Mouse (Mus musculus): Measurements from ENCODE around the gene Xcl1. TPM values are rescaled to one million over a fixed set of nuclear protein-coding genes. Genes with fewer than 3 reads are reported as not detected.
"Not testable (repeated sequence)": the region's sequence is repeated elsewhere in the genome, so short reads cannot be mapped to it uniquely, and the experiment has no call there.

Xcl1 gene
- polyA plus RNA-seq (2015; fragmentation: Nextera tagmentation; extraction: Ambion mirVana), result not detected in 2 replicates

DNA sequence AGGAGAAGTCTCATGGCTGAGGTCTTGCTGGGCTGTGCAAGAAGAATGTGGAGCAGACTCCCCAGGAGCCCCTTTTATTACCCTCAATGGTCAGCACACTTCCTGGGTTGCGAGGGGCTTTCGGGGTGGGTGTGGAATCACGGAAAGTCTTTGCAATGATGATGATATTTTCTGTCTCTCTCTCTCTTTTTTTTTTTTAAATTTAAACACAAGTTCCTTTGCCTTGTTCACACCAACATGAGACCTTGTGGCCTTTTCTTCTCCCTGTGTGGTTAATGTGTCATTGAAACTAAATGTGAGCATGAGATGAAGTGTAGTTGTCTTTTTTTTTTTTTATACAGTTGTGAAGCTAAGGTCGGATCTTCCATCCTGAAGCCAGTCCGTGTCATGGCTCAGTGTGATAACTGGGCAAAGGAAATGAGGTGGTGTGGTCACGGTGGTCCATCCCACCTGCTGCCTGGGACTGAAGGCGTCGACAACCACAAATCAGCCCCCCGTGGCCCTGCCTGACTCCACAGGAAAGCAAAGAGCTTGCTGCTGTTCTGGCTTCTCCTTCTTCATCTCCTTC lies at the start of gene Xcl1:
Gene Xcl1 (minus strand): TSS at position 51 of the 568 bp plus-strand sequence.
- Histone ChIP-seq H3K4me3 (replicated peaks) (no peak within 1 kb of the TSS), H3K4me2 (no peak within 1 kb of the TSS), H3K9ac (no peak within 1 kb of the TSS), H3K36me3 (no peaks in the 10 kb centered on the region), H3K27ac (no peak within 1 kb of the TSS), H3K4me1 (replicated peaks) (no peaks in the 10 kb centered on the region), H3K27me3 (no peaks in the 10 kb centered on the region), H3K9me3 (replicated peaks) (no peaks in the 10 kb centered on the region)
- WGBS (ENCODE audit: insufficient replicate concordance), result 37% methylated on average over 9 of the region's 9 CpGs
- DNase-seq (no peak), ATAC-seq (ENCODE audit: low read depth) (no peak)

DNA sequence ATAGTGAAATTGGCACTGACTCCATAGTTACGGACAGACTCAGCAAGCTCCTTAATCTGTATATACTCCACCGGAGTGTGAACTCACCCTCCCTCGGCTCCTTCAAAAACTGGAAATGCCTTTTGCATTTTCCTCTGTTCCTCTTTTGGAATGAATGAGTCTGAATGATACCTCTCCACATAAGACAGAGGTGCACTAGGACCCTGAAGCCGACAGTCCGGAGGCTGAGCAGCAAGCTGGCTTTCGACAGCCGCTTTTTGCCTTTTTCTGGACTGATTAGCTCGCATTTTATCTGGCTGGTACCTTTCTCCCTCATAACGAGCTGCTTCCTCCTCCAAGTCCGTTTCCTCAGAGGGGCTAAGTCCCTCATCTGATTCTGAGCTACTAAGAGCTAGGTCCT lies 49.4 kb upstream of the Xcl1 start:
- H3K36me3 ChIP-seq; H3K27ac ChIP-seq; H3K4me3 ChIP-seq (replicated peaks); H3K9me3 ChIP-seq (replicated peaks); H3K9ac ChIP-seq; ATAC-seq (ENCODE audit: low read depth); H3K27me3 ChIP-seq; DNase-seq; H3K4me2 ChIP-seq; H3K4me1 ChIP-seq (replicated peaks): not testable (repeated sequence)
- 77% methylated on average over 10 of the region's 10 CpGs for WGBS (ENCODE audit: insufficient replicate concordance)

DNA sequence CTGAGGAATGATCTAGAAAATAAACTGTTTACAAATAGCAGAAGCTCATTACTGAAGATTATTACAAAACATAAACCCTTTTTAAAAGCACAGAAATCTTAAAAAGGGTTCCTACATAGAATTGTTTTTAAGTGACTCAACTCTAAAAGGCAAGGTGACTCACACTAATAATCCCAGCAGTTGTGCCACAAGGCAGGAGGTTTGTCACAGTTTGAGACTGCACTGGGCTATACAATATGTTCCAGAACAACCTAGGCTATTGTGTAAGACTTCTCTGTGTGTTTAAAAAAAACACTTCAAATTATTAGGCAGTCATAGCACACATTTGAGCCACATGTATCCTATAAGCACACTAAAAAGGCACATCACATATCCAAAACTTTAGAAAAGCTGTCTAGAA lies 42.0 kb upstream of the Xcl1 start:
- H3K4me1 ChIP-seq (replicated peaks), result no peaks in the 10 kb centered on the region
- DNase-seq, result no peak
- ATAC-seq (ENCODE audit: low read depth), result no peak

DNA sequence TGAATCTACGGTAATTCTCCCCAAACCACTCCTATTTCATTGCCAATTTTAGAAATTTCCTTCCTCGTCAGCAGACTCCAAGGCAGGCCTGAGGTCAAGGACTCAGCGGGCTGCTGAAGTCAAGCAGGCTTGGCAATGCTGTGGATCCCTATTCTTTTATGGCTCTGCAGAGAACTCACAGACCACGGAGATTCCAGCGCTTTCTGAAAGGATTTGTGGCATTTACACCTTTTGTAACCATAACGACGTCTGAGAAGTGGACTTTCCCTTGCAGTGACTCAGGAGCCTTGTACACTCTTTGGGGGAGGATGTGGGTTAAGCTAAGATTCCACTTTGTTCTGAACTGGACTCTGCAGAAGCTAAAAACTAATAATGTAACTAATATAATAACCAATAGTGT lies 40.4 kb upstream of the Xcl1 start:
- H3K9me3 ChIP-seq (replicated peaks), result no peaks in the 10 kb centered on the region
- no peaks in the 10 kb centered on the region for H3K27me3 ChIP-seq
- no peak overlapping the region for H3K27ac ChIP-seq
- no peak for ATAC-seq (ENCODE audit: low read depth)
- H3K4me1 ChIP-seq (replicated peaks), result no peaks in the 10 kb centered on the region
- no peak overlapping the region for H3K4me3 ChIP-seq (replicated peaks)
- H3K36me3 ChIP-seq, result no peaks in the 10 kb centered on the region
- no peak for DNase-seq
- 47% methylated on average over 7 of the region's 7 CpGs for WGBS (ENCODE audit: insufficient replicate concordance)
- no peak overlapping the region for H3K9ac ChIP-seq
- H3K4me2 ChIP-seq, result no peak overlapping the region

More for the DNA sequence above, 42.0 kb upstream of the Xcl1 start:
- H3K36me3 ChIP-seq, result no peaks in the 10 kb centered on the region
- no peak overlapping the region for H3K4me2 ChIP-seq
- H3K27me3 ChIP-seq, result no peaks in the 10 kb centered on the region
- no peak overlapping the region for H3K27ac ChIP-seq
- H3K4me3 ChIP-seq (replicated peaks), result no peak overlapping the region
- H3K9me3 ChIP-seq (replicated peaks), result no peaks in the 10 kb centered on the region
- H3K9ac ChIP-seq, result no peak overlapping the region

DNA sequence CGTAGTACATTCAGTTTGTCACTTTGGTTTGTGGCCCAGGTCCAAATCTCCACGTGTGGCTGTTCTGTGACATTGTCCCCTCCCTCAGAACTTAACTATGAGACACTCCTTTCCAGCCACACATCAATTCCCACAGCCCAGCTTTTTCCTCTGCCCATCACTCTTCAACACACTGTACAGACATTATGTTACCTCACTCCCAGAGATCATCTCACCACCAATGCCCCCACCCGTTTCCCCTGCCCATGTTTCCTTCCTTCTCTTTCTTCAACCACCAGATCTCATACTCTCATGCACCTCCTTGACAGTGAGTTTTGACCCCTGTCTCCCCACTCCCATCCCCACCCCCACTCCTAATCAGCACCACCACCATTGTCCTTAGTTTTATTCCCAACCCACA lies 39.9 kb upstream of the Xcl1 start:
- Histone ChIP-seq H3K27ac (no peak overlapping the region), H3K4me1 (replicated peaks) (no peaks in the 10 kb centered on the region), H3K4me3 (replicated peaks) (no peak overlapping the region), H3K4me2 (no peak overlapping the region), H3K9ac (no peak overlapping the region), H3K9me3 (replicated peaks) (no peaks in the 10 kb centered on the region), H3K27me3 (no peaks in the 10 kb centered on the region), H3K36me3 (no peaks in the 10 kb centered on the region)
- ATAC-seq (ENCODE audit: low read depth), result no peak
- 47% methylated on average over 3 of the region's 3 CpGs for WGBS (ENCODE audit: insufficient replicate concordance)
- no peak for DNase-seq

DNA sequence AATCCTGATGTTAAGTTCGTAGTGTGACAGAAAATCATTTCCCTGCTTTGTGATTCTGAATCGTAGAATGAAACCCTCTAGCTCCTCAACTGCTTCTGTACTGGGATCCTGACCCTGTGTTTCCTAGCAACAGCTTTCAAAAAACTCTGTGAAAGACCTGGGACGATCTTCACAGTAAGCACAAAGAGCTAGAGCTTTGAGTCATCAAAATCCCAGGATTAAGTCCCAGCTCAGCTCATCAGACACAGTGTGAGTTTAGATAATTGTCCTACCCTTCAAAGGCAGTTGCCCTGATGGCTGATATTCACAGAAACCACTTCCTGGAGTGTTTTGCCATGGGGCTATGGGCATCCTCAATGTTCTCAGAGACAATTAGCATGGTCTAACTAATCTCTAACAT lies 38.5 kb upstream of the Xcl1 start:
- Histone ChIP-seq H3K4me2 (no peak overlapping the region), H3K27ac (no peak overlapping the region), H3K36me3 (no peaks in the 10 kb centered on the region), H3K4me1 (replicated peaks) (no peaks in the 10 kb centered on the region), H3K9me3 (replicated peaks) (no peaks in the 10 kb centered on the region), H3K4me3 (replicated peaks) (no peak overlapping the region), H3K27me3 (no peaks in the 10 kb centered on the region), H3K9ac (no peak overlapping the region)
- ATAC-seq (ENCODE audit: low read depth) (no peak), DNase-seq (no peak)
- 36% methylated on average over 3 of the region's 3 CpGs for WGBS (ENCODE audit: insufficient replicate concordance)

DNA sequence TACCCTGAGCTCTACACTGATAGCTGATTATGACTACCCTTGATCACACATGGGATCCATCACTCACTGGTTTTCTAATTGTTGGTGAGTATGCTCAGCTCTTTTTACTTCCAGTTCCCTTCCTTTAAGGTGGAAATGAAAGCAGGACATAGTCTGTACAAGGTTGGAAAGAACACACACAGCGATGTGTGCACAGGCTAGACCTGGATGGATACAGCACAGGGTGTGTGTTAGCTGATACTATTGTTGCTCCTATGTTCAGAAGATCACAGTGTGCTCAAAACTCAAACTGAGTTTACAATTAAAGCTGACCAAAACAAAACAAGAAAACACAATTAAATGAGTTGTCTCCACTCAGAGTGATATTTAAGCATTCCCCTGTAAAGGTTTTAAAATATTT lies 38.0 kb upstream of the Xcl1 start:
- Histone ChIP-seq H3K4me1 (replicated peaks) (no peaks in the 10 kb centered on the region), H3K36me3 (no peaks in the 10 kb centered on the region), H3K9me3 (replicated peaks) (no peaks in the 10 kb centered on the region), H3K27ac (no peak overlapping the region), H3K4me2 (no peak overlapping the region), H3K27me3 (no peaks in the 10 kb centered on the region), H3K4me3 (replicated peaks) (no peak overlapping the region), H3K9ac (no peak overlapping the region)
- 54% methylated on average over 1 of the region's 1 CpGs for WGBS (ENCODE audit: insufficient replicate concordance)
- no peak for DNase-seq
- ATAC-seq (ENCODE audit: low read depth), result no peak

DNA sequence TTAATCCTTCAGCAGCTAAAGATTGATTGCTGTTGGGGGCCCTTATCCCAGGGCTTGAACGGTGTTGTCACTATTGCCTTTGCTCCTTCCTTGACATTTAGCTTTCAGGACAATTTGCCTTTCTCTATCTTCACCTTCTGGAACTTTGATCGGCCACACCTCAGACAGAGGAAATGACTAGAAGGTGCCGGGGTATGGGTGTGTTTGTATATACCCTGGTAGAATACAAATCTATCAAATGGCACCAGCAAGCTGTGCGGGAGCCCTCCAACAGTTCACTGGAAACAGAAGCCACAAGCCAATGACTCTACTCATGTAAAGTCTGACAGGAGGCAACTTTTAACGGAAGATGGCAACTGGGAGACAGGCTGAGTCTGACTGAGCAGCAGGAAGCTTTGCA lies 37.4 kb upstream of the Xcl1 start:
- 68% methylated on average over 5 of the region's 5 CpGs for WGBS (ENCODE audit: insufficient replicate concordance)
- Histone ChIP-seq H3K9ac (no peak overlapping the region), H3K36me3 (no peaks in the 10 kb centered on the region), H3K4me1 (replicated peaks) (no peaks in the 10 kb centered on the region), H3K4me3 (replicated peaks) (no peak overlapping the region), H3K27me3 (no peaks in the 10 kb centered on the region), H3K27ac (no peak overlapping the region), H3K9me3 (replicated peaks) (no peaks in the 10 kb centered on the region), H3K4me2 (no peak overlapping the region)
- DNase-seq (no peak), ATAC-seq (ENCODE audit: low read depth) (no peak)

DNA sequence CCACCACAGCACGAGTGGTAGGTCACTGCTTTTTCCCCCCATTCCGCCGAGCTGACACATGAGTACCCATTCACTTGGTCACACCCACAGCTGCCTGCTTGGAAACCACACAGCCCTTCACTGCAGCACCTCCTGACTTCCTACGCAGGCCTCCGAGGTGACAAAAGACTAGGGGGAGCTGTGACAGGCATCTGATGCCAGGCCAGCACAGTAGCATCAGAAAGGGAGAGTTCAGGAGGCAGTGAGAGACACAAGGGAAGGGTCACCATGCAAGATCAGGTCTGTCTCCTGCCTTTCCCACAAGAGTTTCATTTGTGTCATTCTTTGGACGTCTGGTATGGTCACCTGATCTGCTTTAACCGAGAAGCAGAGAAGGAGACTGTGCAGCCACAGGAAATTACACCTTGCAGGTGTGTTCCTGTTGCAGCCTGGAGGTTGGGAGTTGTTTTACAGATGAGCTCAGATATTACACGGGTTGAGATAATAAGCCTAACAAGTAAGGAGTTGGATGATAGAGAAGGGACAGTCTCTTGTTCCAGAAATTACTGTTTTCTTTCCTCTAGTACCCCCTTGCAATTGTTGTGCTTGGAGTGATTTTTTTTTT lies 30.9 kb upstream of the Xcl1 start:
- no peaks in the 10 kb centered on the region for H3K27me3 ChIP-seq
- no peaks in the 10 kb centered on the region for H3K36me3 ChIP-seq
- DNase-seq (no peak), ATAC-seq (ENCODE audit: low read depth) (no peak)
- WGBS (ENCODE audit: insufficient replicate concordance), result 28% methylated on average over 8 of the region's 8 CpGs
- H3K4me2 ChIP-seq, result no peak overlapping the region
- no peak overlapping the region for H3K4me3 ChIP-seq (replicated peaks)
- no peaks in the 10 kb centered on the region for H3K4me1 ChIP-seq (replicated peaks)
- no peaks in the 10 kb centered on the region for H3K9me3 ChIP-seq (replicated peaks)
- H3K27ac ChIP-seq, result no peak overlapping the region
- H3K9ac ChIP-seq, result no peak overlapping the region

DNA sequence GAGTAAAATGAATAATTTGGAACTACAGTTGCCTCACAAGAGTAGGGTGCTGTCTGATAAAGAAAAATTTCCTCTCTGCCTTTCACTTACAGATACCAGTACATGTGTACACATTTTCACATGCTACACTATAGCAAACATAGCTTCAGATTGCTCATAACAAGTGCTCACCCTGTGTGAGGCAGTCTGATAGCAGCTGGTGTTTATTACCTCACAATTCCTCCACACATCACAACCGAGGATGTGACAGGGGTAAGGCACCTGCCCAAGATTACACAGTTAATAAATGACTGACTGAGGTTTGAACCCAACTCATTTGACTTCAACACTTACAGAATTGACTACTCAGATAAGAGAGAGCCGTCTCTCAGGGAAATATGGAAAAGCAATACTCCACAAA lies 25.3 kb upstream of the Xcl1 start:
- no peak overlapping the region for H3K4me2 ChIP-seq
- no peak overlapping the region for H3K9ac ChIP-seq
- no peak overlapping the region for H3K27ac ChIP-seq
- no peaks in the 10 kb centered on the region for H3K27me3 ChIP-seq
- H3K4me3 ChIP-seq (replicated peaks), result no peak overlapping the region
- no peak for ATAC-seq (ENCODE audit: low read depth)
- no peak for DNase-seq
- H3K4me1 ChIP-seq (replicated peaks), result no peaks in the 10 kb centered on the region
- 31% methylated on average over 2 of the region's 2 CpGs for whole genome bisulfite sequencing (ENCODE audit: insufficient replicate concordance)
- H3K9me3 ChIP-seq (replicated peaks), result no peaks in the 10 kb centered on the region
- H3K36me3 ChIP-seq, result no peaks in the 10 kb centered on the region

DNA sequence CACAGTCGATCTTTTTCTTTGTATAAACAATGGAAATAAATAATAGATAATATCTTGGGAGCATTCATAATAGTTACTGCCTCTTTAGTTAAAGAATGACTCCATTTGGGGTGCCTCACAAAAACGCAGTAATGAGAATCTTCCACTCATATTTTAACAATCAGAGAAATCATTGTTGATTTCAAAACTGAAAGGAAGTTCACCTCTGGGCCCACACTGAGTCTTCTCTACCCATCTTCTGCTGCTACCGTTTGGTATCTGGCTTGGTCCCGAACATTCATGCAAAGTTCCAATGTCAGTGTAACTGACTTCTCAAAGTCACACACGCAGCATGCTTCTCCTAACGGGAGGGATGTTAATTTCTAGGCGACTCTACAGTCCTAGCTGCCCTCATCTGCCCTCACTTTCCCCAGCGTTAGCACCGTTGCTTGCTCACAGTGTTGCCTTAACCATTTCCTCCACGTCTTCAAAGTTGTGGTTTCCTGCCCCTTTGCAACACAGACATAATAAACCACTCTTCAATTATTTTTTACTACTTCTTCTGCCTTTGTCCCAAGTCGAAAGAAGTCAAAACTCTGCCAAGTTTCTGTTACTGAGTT lies 24.6 kb upstream of the Xcl1 start:
- Histone ChIP-seq H3K36me3 (no peaks in the 10 kb centered on the region), H3K9me3 (replicated peaks) (no peaks in the 10 kb centered on the region), H3K27ac (no peak overlapping the region), H3K4me3 (replicated peaks) (no peak overlapping the region), H3K9ac (no peak overlapping the region), H3K27me3 (no peaks in the 10 kb centered on the region), H3K4me2 (no peak overlapping the region), H3K4me1 (replicated peaks) (no peaks in the 10 kb centered on the region)
- no peak for DNase-seq
- 21% methylated on average over 11 of the region's 11 CpGs for WGBS (ENCODE audit: insufficient replicate concordance)
- no peak for ATAC-seq (ENCODE audit: low read depth)

DNA sequence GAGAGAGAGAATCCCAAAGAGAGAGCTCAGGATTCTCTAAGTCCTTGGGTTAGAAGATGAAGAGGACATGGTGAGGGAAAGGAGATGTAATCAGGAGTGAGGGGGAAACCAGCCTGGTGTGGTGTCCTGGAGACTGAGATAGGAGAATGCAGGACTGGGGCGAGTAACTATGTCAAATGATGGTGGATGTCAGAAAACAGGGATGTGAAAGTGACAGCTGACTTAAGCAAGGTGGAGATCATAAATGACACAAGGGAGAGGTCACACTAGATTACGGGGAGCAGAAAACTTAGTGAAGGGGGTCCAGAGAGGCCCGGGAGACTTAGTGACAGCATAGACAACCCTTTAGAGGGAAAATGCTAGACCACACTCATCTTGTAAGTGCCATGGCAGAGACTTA lies 23.8 kb upstream of the Xcl1 start:
- no peaks in the 10 kb centered on the region for H3K36me3 ChIP-seq
- H3K4me2 ChIP-seq, result no peak overlapping the region
- H3K9me3 ChIP-seq (replicated peaks), result no peaks in the 10 kb centered on the region
- H3K27me3 ChIP-seq, result no peaks in the 10 kb centered on the region
- H3K4me3 ChIP-seq (replicated peaks), result no peak overlapping the region
- ATAC-seq (ENCODE audit: low read depth) (no peak), DNase-seq (no peak)
- no peak overlapping the region for H3K9ac ChIP-seq
- H3K27ac ChIP-seq, result no peak overlapping the region
- 50% methylated on average over 3 of the region's 3 CpGs for WGBS (ENCODE audit: insufficient replicate concordance)
- no peaks in the 10 kb centered on the region for H3K4me1 ChIP-seq (replicated peaks)

Data from liver, embryonic 13.5 days (tissue).